Mouse (Mus musculus): Measurements from ENCODE around the gene Kcnq2. TPM values are rescaled to one million over a fixed set of nuclear protein-coding genes. Genes with fewer than 3 reads are reported as not detected.

Kcnq2 gene
- total and polyA plus RNA-seq, 3 experiments: 0.04 TPM; not detected in 2

DNA sequence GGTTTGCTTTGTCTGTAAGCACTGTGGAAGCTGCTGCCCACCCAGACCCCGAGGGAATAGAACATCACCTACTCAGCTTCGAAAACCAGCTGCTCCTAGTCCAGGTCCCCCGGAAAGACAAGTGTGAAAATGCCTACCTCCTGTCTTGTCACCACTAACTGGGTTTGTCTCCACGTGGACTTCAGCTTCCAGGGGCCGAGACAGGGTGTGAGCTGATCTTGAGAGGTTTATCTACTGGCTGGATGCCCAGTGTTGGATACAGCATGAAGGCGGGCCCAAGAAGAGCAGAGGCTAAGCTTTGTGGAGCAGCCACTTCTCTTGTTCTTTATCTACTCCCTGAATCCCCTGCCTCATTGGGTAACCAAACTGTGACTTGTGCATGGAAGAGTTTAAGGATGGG is 101.8 kb downstream of the Kcnq2 start:
- peaks cover 99% of the 10 kb centered on the region for H3K27me3 ChIP-seq (replicated peaks)
- in situ Hi-C loops (cut with MboI; ENCODE audit: low pct_ligation_motif_present, low pct_unique_long_range_greater_than_20kb, low sequenced_read_pairs): no loop called here

DNA sequence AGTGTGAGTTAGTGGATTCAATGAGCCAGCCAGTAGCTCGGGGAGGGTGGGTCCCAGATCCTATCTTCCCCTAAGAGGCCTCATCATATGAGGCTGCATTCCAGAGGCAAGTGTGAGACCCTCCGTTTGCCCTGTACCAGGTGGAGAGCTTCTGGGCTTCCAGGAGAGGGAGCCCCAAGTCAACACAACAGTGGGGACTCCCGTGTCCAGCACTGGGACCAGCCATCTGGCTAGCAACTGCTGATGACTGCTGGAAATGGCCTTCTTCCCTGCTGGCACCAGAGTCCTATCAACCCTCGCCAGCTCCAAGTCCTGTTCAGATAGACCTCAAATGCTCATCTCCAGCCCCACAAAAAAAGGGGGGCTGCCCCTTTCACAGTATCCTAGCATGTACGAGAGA is 102.7 kb downstream of the Kcnq2 start:
- H3K36me3 ChIP-seq (replicated peaks in 1 of 2; ENCODE audit: control insufficient read depth in 1 of 2, insufficient read depth in 1 of 2, low read length in 1 of 2): no peaks in the 10 kb centered on the region
- no peak for DNase-seq (ENCODE audit: extremely low read depth)
- no peak overlapping the region for H3K27ac ChIP-seq (ENCODE audit: insufficient read depth, low read depth)
- H3K4me2 ChIP-seq (ENCODE audit: insufficient read depth, low read depth, poor library complexity, severe bottlenecking): no peak overlapping the region
- H3K79me2 ChIP-seq (replicated peaks; ENCODE audit: control insufficient read depth, extremely low read depth, insufficient read depth, poor library complexity, severe bottlenecking): no peaks in the 10 kb centered on the region
- no peak overlapping the region for H3K9ac ChIP-seq (ENCODE audit: insufficient read depth, low read depth)
- dilution Hi-C loops (cut with MboI; ENCODE audit: extremely low pct_ligation_motif_present, extremely low pct_unique_long_range_greater_than_20kb, low sequenced_read_pairs) (no loop called here), in situ Hi-C loops (cut with MboI; ENCODE audit: low pct_ligation_motif_present, low pct_unique_long_range_greater_than_20kb, low sequenced_read_pairs) (no loop called here)
- H3K4me3 ChIP-seq (replicated peaks in 1 of 3; ENCODE audit: low read depth in 2 of 3, low read length in 2 of 3, poor library complexity in 1 of 3): no peak overlapping the region
- peaks cover 98% of the 10 kb centered on the region for H3K27me3 ChIP-seq (replicated peaks)
- no peak for TF ChIP-seq ZNF384 (IDR thresholded peaks at IDR 0.05; ENCODE audit: low read depth, low read length)
- no peak for TF ChIP-seq USF2 (conservative IDR thresholded peaks at IDR 0.05; ENCODE audit: low read depth, low read length)
- no peak for TF ChIP-seq ZC3H11A (IDR thresholded peaks at IDR 0.05; ENCODE audit: low read depth, low read length)
- TF ChIP-seq E2F4 (IDR thresholded peaks at IDR 0.05; ENCODE audit: insufficient replicate concordance, low read depth, low read length): no peak
- TF ChIP-seq IRF4 (IDR thresholded peaks at IDR 0.05; ENCODE audit: low read depth, low read length): no peak
- TF ChIP-seq SMC3 (IDR thresholded peaks at IDR 0.05; ENCODE audit: low read depth, low read length): peak; percentile 30
- no peak for TF ChIP-seq CHD2 (IDR thresholded peaks at IDR 0.05; ENCODE audit: low read length)
- TF ChIP-seq ELF1 (IDR thresholded peaks at IDR 0.05; ENCODE audit: low read depth, low read length): no peak
- no peak for TF ChIP-seq ETS1 (conservative IDR thresholded peaks at IDR 0.05; ENCODE audit: low read depth, low read length)
- peak in 1 of 2 experiments; percentile 56; a peak in 2 of 4 replicates for TF ChIP-seq CTCF (conservative IDR thresholded peaks at IDR 0.05 in 1 of 2, IDR thresholded peaks at IDR 0.05 in 1 of 2; ENCODE audit: low read depth in 2 of 2, low read length in 2 of 2)
- peak; percentile 43 for TF ChIP-seq RAD21 (IDR thresholded peaks at IDR 0.05; ENCODE audit: low read depth, low read length)
- H3K9me3 ChIP-seq (replicated peaks; ENCODE audit: low read length): no peaks in the 10 kb centered on the region
- peaks cover 11 to 22% of the 10 kb centered on the region in 2 experiments for H3K4me1 ChIP-seq (ENCODE audit: control insufficient read depth in 1 of 2, insufficient read depth in 2 of 2)

More for the DNA sequence above, 101.8 kb downstream of the Kcnq2 start:
- Histone ChIP-seq H3K79me2 (replicated peaks; ENCODE audit: control insufficient read depth, extremely low read depth, insufficient read depth, poor library complexity, severe bottlenecking) (no peaks in the 10 kb centered on the region), H3K27ac (ENCODE audit: insufficient read depth, low read depth) (no peak overlapping the region), H3K4me2 (ENCODE audit: insufficient read depth, low read depth, poor library complexity, severe bottlenecking) (no peak overlapping the region), H3K36me3 (replicated peaks in 1 of 2; ENCODE audit: control insufficient read depth in 1 of 2, insufficient read depth in 1 of 2, low read length in 1 of 2) (no peaks in the 10 kb centered on the region), H3K4me3 (replicated peaks in 1 of 3; ENCODE audit: low read depth in 2 of 3, low read length in 2 of 3, poor library complexity in 1 of 3) (no peak overlapping the region), H3K9me3 (replicated peaks; ENCODE audit: low read length) (no peaks in the 10 kb centered on the region), H3K9ac (ENCODE audit: insufficient read depth, low read depth) (no peak overlapping the region), H3K4me1 (ENCODE audit: control insufficient read depth in 1 of 2, insufficient read depth in 2 of 2) (peaks cover 11 to 22% of the 10 kb centered on the region in 2 experiments)
- dilution Hi-C loops (cut with MboI; ENCODE audit: extremely low pct_ligation_motif_present, extremely low pct_unique_long_range_greater_than_20kb, low sequenced_read_pairs): no loop called here
- DNase-seq (ENCODE audit: extremely low read depth): no peak
- TF ChIP-seq ELF1 (IDR thresholded peaks at IDR 0.05; ENCODE audit: low read depth, low read length): no peak
- TF ChIP-seq IRF4 (IDR thresholded peaks at IDR 0.05; ENCODE audit: low read depth, low read length): no peak
- TF ChIP-seq TBP (conservative IDR thresholded peaks at IDR 0.05; ENCODE audit: low read depth, low read length): no peak
- TF ChIP-seq HCFC1 (IDR thresholded peaks at IDR 0.05; ENCODE audit: low read depth, low read length): no peak
- no peak for TF ChIP-seq RCOR1 (conservative IDR thresholded peaks at IDR 0.05; ENCODE audit: low read depth, low read length)

Data from CH12.LX (cell line).